Mouse (Mus musculus): ENCODE results near the gene Slc22a18.
"Not testable (repeated sequence)": the region's sequence is repeated elsewhere in the genome, so short reads cannot be mapped to it uniquely, and the experiment has no call there.

Slc22a18 gene

GRCm38 (mm10) chr7:143503926-143504325 lies 30.4 kb downstream of the Slc22a18 start:
- DNase-seq (ENCODE audit: low spot score in 2 of 2) = no peak

- DNase-seq (ENCODE audit: low spot score in 2 of 2) = no peak
Observed at GRCm38 (mm10) chr7:143505411-143505810, 31.9 kb downstream of the Slc22a18 start.

- peak; percentile 57 to 66 for DNase-seq (ENCODE audit: low spot score in 2 of 2)
Observed at GRCm38 (mm10) chr7:143505823-143506222, 32.3 kb downstream of the Slc22a18 start.

DNA sequence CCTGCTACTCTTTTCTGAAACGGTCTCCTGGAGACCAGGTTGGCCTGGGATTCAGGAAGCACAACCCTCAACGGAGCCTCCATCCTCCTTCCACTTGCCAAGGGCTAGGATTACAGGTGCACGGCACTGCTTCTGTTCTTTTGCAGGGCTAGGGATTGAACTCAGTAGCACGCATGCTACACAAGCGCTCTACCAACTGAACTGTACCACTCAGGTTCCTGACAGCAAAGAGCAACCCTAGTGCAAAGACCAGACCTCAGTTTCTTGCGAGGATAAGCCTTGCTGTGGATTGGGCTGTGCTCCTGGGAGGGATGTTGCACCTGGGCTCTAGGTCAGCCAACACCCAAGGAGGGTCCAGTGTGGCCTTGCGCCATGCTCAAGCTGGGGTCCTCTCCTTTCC lies 32.7 kb downstream of the Slc22a18 start:
- no peak for DNase-seq (ENCODE audit: low spot score in 2 of 2)

DNA sequence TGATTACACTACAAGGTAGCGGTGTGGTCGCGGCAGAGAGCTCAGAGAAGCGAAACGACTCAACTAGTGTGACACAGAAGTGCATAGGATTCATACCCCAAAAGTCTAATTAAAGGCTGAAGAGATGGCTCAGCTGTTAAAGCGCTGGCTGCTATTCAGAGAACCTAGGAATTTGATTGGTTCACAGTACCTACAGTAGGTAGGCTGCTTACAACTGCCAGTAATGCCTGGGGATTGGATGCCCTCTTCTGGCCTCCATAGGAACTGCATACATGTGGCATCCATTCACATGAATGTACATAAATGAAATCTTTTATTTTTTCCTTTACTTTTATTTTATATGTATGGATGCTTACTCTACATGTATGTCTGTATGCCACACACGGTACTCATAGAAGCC lies 33.1 kb downstream of the Slc22a18 start:
- peak in 1 of 2 experiments; percentile 45 for DNase-seq (ENCODE audit: low spot score in 2 of 2)

- DNase-seq (ENCODE audit: low spot score in 2 of 2) = no peak
Observed at GRCm38 (mm10) chr7:143509566-143509965, 36.0 kb downstream of the Slc22a18 start.

DNA sequence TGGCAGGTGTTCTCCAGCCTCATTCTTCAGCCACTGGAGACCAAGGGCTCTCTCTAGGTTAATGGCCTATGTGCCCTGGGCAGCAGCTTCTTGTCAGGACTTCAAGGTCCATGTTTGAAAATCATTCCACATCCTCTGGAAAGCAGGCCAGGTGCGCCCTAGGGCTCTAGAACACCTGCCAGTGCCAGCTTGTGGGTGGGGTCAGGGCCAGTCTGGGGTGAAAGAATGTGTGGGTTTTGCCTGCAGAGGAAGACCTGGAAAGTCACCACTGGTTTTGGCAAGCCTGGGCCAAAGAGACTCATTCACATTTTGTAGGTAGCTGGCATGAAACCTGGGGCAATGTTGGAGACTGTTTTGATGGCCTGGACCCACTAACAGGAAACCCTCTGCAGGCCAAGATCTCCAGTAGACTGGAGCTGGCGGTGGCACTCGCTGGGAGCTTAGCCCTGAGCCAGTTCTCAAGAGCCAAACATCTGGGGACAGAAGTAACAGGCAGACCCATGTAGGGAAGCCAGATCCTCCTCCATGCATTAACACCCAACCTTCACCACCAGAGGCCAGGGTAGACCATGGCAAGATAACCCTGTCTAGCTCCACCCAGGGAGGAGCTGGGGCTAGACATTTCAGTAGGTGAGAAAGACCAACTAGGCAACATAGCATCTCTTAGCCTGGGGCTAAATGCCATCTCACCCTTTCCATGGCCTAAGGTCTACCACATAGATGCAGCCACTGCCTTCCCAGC lies 37.2 kb downstream of the Slc22a18 start:
- DNase-seq (ENCODE audit: low spot score in 2 of 2) = no peak

DNA sequence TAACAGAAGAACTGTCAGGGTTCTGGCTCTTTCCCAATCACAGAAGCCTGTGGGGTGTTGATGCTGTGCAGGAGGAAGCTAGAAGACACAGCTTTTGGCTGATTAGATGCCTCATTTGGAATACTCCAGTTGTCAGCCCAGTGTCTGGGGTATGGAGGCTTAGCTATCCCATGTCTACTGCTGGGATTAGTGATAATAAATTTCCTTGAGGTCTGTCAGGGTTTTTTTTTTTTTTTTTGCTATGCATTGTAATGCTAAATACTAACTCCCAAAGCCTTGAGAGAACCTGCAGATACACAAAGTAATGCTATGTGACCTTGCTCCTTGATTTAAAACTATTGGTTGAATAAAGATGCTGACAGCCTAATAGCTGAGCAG lies 37.8 kb downstream of the Slc22a18 start:
- no peak for DNase-seq (ENCODE audit: low spot score in 2 of 2)

DNA sequence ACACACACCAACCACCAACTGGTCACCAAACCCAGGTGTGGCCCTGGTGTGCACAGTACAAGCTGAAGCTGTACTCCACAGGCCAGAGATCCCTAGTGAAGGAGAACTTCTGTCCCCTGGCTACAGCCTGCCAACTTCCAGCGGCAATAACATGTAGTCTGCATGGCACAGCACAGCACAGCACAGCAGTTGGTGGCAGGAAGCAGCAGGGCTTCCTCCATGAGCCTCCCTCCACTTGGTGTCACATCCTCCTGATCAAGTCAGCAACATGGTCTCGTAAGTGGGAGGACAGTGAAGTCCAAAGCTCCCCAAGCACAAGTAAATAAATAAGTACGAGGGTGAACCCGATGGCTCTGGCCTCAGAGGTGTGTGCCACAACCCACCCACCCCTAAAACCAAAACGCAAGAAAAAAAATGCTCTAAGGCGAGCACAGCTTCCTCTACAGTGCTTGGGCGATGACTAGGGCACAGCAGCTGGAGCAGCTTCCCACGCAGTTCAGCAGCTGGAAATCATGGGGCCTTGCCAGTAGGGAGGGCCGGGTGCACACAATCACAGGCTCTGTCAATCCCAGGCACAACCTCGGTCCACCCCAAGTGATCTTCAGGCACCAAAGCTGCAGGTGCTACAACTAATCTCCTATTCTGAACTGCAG lies 40.4 kb downstream of the Slc22a18 start:
- no peak for DNase-seq (ENCODE audit: low spot score in 2 of 2)

DNA sequence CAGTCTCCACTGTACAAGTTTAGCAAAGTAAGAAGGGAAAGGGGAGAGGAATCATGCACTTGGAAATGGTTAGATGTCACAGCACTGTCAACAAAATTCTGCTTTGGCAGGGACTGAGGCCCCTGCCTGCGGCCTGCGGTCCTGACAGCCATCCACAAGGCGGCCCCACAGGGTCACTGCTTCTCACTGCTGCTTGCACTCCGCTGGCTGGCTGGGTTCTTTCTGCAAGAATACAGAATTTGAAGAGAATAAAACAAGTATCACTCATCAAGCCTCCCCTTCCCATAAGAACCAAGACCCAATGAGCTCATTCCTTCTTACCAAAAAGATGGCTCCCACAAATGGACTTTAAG lies 40.9 kb downstream of the Slc22a18 start:
- no peak for DNase-seq (ENCODE audit: low spot score in 2 of 2)

- no peak for DNase-seq (ENCODE audit: low spot score in 2 of 2)
Observed at GRCm38 (mm10) chr7:143519333-143519732, 45.8 kb downstream of the Slc22a18 start.

GRCm38 (mm10) chr7:143532410-143532809 lies 58.9 kb downstream of the Slc22a18 start:
- no peak for DNase-seq (ENCODE audit: low spot score in 2 of 2)

DNA sequence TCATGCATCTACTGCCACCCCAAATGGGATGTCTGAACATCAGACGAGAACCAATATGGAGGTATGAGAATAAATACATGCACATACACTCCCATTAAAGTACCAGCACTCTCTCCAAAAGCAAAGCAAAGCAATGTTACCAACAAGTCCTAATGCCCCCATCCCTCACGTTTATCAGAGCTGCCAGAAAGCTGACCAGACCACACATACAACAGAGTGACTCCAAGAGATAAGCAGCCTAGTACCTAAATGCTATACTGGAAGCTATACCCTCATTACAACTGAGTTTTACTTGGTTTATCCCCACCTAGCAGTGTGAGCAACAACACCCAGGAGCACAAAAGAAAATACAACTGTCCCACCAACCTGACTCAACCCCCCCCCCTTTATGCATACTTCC lies 59.7 kb downstream of the Slc22a18 start:
- DNase-seq (ENCODE audit: low spot score in 2 of 2) = no peak

DNA sequence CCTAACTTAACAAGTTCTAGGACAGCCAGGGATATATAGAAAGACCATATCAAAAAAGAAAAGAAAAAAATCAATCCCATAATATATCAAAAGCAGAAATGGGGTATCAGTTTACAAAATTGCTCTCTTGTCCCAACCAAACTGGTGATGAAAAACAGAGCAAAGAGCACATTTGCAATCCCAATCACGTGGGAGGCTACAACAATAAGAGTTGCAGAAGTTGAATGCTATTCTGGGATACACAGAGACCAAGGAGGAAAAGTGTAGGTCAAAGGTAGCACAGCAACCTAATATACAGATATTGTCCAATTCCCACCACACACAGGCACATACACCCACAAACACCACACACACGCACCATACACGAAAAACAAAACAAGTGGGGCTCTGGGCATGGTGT lies 62.7 kb downstream of the Slc22a18 start:
- no peak for DNase-seq (ENCODE audit: low spot score in 2 of 2)

DNA sequence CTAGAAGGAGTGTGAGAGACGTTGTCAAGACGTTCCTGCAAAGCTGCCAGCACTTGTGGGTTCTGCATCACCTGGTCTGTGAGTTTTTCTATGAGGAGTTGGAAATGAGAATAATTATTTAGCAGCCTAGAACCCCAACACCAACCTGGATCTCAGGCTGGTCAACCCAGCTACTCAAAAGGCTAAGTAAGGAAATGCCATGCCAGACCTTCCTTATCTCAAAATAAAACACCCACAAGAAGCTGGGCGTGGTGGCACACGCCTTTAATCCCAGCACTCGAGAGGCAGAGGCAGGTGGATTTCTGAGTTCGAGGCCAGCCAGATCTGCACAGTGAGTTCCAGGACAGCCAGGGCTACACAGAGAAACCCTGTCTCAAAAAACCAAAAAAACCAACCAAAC lies 64.7 kb downstream of the Slc22a18 start:
- DNase-seq (ENCODE audit: low spot score in 2 of 2) = not testable (repeated sequence)

DNA sequence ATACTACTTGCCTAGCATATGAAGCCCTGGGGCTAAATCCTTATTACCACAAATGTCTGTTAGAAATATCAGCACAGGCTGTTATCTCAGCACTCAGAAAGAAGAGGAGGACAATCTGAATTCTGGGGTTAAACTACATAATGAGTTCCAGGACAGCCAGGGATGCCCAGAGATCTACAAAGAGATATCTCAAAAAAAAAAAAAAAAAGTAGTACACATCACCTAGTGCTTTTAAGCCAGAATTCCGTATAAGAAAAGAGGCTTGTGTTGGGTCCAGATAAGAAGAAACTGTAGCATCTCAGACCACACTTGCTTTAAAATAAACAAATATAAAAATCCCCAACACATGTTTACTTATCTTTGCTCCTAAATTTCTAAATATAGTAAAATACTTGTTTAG lies 65.1 kb downstream of the Slc22a18 start:
- DNase-seq (ENCODE audit: low spot score in 2 of 2) = no peak

- DNase-seq (ENCODE audit: low spot score in 2 of 2) = no peak
Observed at GRCm38 (mm10) chr7:143544368-143544767, 70.8 kb downstream of the Slc22a18 start.

DNA sequence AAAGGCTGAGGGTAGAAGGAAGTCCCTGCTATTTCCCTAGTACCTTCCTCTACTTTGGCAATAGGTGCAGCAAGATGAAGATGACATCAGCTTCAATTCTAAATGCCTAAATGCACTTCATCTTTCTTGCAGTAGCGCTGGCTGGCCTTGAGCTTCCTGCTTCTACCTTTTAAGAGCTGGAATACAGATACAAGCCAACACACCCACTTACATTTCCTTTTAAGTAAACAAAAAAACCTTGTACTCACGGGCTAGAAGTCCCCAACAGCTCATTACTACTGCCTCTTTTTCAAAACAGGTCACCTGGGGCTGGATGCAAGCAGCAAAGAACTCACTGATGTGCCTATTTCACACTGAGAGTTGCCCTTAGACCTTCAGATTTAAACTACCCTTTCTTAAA lies 73.0 kb downstream of the Slc22a18 start:
- DNase-seq (ENCODE audit: low spot score in 2 of 2) = no peak

- peak; percentile 22 to 35 for DNase-seq (ENCODE audit: low spot score in 2 of 2)
Observed at GRCm38 (mm10) chr7:143548231-143548961, 74.9 kb downstream of the Slc22a18 start.
